Mouse (Mus musculus) MEL-GATA-1-ER (cell line): ENCODE results near the gene Lhcgr.
"Not testable (repeated sequence)": the region's sequence is repeated elsewhere in the genome, so short reads cannot be mapped to it uniquely, and the experiment has no call there.

Experiments used
- DNase-seq: peaks from one replicate; pipeline ENCODE4 v3.0.0-alpha.2; 2012; ENCODE audit warnings: low read depth; ENCODE audit errors: extremely low read depth

The Lhcgr gene

GRCm38 (mm10) chr17:88791440-88792152 is at the start of gene Lhcgr:
Lhcgr (minus strand) TSS chr17:88791990.
- DNase-seq = no peak

GRCm38 (mm10) chr17:88817601-88818000 is 25.8 kb upstream of the Lhcgr start:
- no peak for DNase-seq

DNA sequence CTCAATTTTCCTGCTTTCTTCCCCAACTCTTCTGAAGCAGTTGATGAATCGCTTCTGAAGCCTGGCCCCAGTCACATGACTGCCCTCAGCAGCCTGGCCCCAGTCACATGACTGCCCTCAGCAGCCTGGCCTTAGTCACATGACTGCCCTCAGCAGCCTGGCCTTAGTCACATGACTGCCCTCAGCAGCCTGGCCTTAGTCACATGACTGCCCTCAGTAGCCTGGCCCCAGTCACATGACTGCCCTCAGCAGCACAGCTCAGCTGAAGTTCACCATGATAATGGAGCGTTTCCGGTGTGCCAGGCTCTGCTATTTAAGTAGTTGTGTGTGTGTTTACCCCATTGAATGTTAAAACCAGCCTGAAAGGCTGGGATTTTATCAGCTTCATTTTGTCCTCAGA is 21.2 kb upstream of the Lhcgr start:
- not testable (repeated sequence) for DNase-seq

DNA sequence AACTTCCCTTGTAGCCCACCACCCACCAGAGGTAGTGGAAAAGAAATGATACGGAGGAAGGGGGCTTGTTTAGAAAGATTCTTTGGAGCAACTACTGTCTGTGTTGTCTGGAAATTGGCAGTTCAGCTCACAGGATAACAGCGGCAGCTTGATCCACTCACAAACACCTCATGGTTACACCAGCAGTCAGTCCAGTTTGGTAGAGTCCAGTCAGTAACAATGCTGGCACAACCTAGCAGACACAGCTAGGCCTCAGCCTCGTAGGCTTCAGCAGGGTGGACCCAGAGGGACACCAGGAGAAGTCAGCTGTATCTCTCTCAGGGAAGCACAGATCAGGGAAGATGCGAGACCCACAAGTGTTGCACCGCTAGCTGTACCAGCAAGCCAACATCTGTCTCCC is 19.0 kb upstream of the Lhcgr start:
- DNase-seq = no peak

GRCm38 (mm10) chr17:88806421-88806820 is 14.6 kb upstream of the Lhcgr start:
- DNase-seq = peak; percentile 6

DNA sequence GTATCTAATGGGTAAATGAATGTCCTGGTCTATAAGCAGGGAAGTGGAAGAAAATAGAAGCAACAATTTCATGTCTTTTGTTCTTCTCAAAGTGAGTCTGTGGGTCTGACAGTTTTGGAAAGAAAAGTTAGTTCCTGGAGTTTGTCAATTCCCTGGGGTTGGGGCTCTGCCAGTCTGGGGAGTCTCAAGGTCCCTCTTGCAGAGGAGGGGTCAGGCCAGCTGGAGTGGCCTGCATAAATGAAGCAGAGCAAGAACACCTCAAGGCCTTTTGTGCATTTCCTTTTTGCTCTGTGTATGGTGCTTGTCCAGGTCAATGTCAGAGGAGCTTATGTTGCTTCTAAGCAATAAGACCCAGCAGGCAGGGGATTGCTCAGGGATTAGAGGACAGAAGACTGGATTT is 11.7 kb upstream of the Lhcgr start:
- DNase-seq = no peak

GRCm38 (mm10) chr17:88790680-88791079 is 1.1 kb downstream of the Lhcgr start:
- no peak for DNase-seq

GRCm38 (mm10) chr17:88788392-88788791 is 3.4 kb downstream of the Lhcgr start:
- no peak for DNase-seq

DNA sequence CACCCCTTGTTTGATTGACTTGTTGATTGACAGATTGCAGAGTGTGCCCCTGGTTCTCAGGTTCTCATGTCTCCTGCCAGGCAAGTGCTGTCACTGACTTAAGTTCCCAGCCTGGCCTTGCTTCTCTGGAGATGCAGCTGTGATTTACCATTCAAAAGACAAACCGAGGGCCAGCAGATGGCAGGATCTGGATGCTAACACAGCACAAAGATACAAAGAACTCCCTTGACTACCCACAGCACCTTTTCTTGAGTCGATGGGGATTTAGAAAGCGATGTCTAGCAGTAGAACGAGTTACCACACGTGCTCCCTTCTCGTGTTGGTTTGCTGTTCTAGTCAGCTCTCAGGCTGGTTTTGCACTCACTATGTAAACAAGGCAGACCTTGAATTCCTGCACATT is 4.9 kb downstream of the Lhcgr start:
- DNase-seq = no peak

GRCm38 (mm10) chr17:88786385-88786784 is 5.4 kb downstream of the Lhcgr start:
- no peak for DNase-seq

DNA sequence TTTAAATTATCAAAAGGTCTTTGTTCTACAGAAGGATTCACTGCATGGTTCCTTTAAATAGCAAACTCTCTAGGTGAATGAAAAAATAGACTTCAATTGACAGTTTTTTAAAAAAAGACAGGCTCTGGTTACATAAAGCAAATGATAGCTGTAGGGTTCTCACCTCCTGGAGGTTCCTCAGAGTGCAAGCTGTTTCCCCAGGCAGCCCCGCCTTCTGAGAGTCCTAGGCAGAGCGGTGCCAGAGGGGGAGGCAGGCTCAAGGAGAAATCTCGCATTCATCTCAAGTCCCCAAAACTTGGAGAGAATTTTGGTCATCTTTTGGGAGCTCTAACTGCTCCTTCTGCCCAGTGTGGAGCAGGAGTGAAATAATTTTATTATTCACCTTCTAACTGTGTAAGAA is 12.6 kb downstream of the Lhcgr start:
- DNase-seq = no peak

DNA sequence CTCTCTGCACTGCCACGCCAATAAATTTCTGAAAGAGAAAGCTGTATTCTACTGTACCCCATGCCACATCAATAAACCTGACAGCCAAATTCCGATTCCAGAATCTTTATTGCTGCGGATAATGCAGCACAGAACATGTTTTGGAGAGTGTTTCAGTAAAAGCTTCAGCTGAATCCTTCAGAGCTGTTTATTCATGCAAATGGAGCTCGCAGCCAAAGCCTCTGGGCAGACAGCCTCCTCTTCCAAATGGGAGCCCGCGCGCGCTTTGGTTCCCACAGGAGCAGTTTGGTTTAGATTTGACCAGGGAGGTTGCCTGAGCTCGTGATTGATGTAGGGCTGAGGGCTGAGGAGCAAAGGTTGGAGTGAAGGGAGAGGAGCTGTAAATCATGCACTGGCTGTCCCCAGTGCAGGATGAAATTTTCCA is 17.7 kb downstream of the Lhcgr start:
- no peak for DNase-seq

- DNase-seq = no peak
Measured at GRCm38 (mm10) chr17:88770081-88770480, 21.7 kb downstream of the Lhcgr start.

GRCm38 (mm10) chr17:88769283-88769859 is 22.4 kb downstream of the Lhcgr start:
- DNase-seq = no peak

DNA sequence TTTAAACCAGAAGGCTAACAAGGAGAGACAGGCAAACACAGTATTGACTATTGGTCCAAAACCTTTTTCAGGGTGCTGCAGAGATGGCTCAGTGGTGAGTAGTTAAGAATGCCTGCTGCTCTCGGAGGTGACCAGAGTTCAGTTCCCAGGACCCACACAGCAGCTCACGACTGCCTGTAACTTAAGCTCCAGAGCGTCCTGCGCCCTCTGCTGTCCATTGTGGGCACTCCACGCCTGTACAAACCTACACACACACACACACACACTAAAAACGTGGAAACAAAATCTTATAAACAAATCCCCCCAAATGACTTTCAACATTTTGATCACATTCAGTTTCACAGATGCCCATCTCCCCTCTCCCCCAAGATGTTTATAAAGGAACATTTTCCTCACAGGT is 24.9 kb downstream of the Lhcgr start:
- no peak for DNase-seq

DNA sequence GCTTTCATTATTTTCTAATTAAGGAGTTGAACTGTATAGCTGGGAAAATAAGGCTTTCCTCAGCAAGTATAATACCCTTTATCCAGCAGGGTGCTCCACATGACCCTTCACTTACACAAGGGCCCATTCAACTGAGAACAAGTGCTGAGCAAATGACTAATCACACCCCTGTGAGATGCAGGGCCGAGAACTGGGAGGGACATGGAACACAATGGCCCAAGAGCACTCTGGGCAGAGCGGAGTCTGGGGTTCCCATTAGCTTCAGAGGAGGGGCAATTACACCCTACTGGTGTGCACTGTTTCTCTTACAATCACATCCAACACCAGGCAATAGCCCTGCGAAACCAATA is 27.7 kb downstream of the Lhcgr start:
- no peak for DNase-seq

DNA sequence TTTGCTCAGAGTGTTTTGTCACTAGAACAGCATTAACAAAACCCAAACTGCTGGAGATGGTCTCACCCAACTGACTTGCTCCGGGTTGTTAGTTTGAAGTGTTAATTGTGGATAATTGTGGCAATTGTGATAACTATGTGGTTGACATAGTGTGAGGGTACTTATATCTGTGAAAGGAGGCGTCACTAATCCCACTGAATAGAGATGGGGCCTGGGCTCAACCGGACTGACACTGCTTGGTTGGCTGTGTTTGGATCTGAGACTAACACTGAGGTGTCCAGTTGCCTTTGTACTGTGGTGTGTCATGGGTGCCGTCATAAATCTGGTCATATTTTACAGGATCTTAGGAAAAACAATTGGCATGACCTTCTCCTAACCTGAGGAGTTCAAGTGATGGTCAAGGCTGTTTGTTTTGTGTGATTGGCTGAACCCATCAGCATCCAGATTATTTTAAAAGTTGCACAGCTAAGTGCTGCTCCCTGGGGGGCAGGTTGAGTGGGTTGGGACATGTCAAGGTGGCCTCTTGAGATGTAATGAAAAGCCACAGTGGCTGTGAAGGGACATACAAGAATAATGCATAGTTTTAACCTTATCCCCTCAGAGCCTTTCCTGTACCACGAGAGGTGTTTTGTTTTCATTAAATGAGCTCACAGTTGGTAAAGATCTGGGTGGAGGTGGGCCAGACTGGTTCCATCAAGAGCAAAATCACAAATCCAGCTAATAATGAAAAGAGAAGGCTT is 28.2 kb downstream of the Lhcgr start:
- DNase-seq = no peak

GRCm38 (mm10) chr17:88758003-88758437 is 33.8 kb downstream of the Lhcgr start:
- no peak for DNase-seq

DNA sequence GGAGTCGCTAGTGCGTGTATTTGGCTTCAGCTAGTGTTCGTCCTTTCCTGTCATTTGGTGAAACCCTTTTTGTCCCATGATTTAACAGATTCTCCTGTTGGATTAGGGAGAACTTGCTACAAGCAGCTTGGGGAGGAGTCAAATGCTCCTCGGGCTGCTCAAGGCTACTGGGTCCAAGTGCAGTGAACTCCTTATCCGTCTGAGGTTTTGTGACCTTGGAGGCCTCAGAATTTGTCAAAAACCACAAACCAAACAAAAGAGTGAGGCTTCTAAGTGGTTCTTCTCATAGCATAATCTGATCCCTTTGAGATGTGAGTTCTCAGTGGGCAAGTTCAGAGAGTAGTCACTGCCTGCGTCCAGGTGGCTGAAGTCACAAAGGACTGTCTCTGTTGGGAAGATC is 36.0 kb downstream of the Lhcgr start:
- no peak for DNase-seq

DNA sequence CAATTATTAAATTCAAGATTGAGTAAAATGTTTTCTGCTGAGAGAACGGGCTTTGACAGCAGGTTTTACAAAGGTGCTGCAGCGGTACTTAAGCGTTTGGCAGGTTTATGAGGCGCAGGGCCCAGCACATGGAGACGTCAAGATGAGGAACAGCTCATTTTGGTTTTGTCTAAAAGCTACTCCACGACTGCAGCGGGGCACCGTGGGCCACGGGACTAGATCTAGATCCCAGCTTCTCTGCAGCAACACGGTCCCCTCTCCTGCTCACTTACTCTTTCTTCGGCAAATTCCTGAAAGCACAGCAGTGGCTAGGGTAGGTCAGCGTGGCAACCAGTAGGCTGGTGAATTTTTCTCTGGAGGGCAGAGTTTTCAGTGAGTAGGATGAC is 38.3 kb downstream of the Lhcgr start:
- no peak for DNase-seq

GRCm38 (mm10) chr17:88752827-88753471 is 38.8 kb downstream of the Lhcgr start:
- no peak for DNase-seq

DNA sequence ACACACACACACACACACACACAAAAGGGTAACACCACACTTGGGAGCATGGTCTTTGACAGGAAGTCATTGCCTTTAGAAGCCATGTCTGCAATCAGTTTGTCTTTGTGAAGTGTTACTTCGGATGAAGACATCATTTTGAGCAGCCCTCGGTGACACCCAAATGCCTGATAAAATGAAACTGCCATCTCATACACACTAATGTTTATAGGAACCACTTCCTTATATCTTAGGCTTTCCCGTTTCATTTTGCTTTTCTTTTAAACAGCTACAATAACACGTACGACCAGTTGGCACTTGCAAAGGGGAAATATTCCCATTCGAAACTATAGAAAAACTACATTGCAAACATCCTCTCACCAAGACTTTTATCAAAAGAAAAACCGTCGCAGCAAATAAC is 42.1 kb downstream of the Lhcgr start:
- peak; percentile 7 for DNase-seq
